Mouse (Mus musculus) forebrain, embryonic 14.5 days (tissue): ENCODE measurements around the gene Sult2a2. TPM values are rescaled to one million over a fixed set of nuclear protein-coding genes. Genes with fewer than 3 reads are reported as not detected.
"Not testable (repeated sequence)": the region's sequence is repeated elsewhere in the genome, so short reads cannot be mapped to it uniquely, and the experiment has no call there.

Experiments used
- ATAC-seq: fragments of 200-750 bp; cut with Nextera tagmentation; 2 replicates; pipeline ENCODE4 v1.8.0; 2017; ENCODE audit warnings: mild to moderate bottlenecking, moderate library complexity
- DNase-seq: peaks from one replicate; pipeline ENCODE4 v3.0.0-alpha.2; 2015; ENCODE audit warnings: low spot score
- H3K27ac ChIP-seq: fragments of 300-500 bp; sonication (generic); 2 replicates; pipeline ENCODE4 v1.5.1; 2014; ENCODE audit warnings: low read depth, mild to moderate bottlenecking, control low read depth, low read length, moderate library complexity
- H3K27me3 ChIP-seq: fragments of 300-500 bp; sonication (generic); replicated peaks from 2 replicates; pipeline ENCODE4 v1.6.1; 2014; ENCODE audit warnings: low read length, control low read depth, mixed read lengths; ENCODE audit not compliant: control insufficient read depth, insufficient read depth
- H3K36me3 ChIP-seq: fragments of 300-500 bp; sonication (generic); 2 replicates; pipeline ENCODE4 v1.6.1; 2014; ENCODE audit warnings: low read length, control low read depth; ENCODE audit not compliant: control insufficient read depth, insufficient read depth
- H3K4me1 ChIP-seq: fragments of 300-500 bp; sonication (generic); 2 replicates; pipeline ENCODE4 v1.6.1; 2014; ENCODE audit warnings: antibody characterized with exemption, low read length, control low read depth; ENCODE audit not compliant: control insufficient read depth, insufficient read depth
- H3K4me2 ChIP-seq: fragments of 300-500 bp; sonication (generic); 2 replicates; pipeline ENCODE4 v1.6.1; 2014; ENCODE audit warnings: mild to moderate bottlenecking, control low read depth, low read length
- H3K4me3 ChIP-seq: fragments of 300-500 bp; sonication (generic); 2 replicates; pipeline ENCODE4 v1.5.1; 2014; ENCODE audit warnings: low read depth, low read length, control low read depth
- H3K9ac ChIP-seq: fragments of 300-500 bp; sonication (generic); 2 replicates; pipeline ENCODE4 v1.6.1; 2014; ENCODE audit warnings: mild to moderate bottlenecking, low read length, control low read depth, moderate library complexity
- H3K9me3 ChIP-seq: fragments of 300-500 bp; sonication (generic); replicated peaks from 2 replicates; pipeline ENCODE4 v1.6.1; 2016; ENCODE audit warnings: low read length, control low read depth, mixed read lengths; ENCODE audit not compliant: control insufficient read depth
- WGBS: fragments of 180-500 bp; shearing (Covaris S2); extraction: QIAGEN DNeasy Blood & Tissue Kit; methylation state at CpG from one replicate; pipeline ENCODE4 v1.1.7; 2014; 5-methylcytosine and 5-hydroxymethylcytosine counted together
- polyA plus RNA-seq: library from polyadenylated mRNA; unstranded; fragments of >200 nt; fragmentation: Nextera tagmentation; extraction: Ambion mirVana; gene quantifications from 2 replicates; pipeline ENCODE4 v1.2.1, GENCODE M21; 2014

Gene Sult2a2
- not detected in 2 replicates for polyA plus RNA-seq

DNA sequence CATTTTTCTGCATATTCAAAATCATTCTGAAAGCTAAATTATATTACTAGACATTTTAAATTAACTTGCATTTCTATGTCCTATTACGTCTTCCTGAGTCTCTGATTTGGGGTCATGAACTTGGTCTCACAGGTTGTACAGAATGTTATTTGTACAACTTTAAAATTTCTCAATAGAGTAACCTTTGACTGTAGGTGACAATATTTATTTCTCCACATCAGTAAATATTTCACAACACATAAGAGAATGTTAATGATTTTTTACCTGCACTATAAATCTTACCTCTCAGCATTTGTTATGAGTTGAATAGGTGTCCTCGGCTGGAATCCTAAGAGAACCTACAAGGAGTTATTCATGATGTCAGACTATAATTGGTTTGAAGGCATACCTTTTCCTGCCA is at the start of gene Sult2a2:
Gene Sult2a2 (plus strand): TSS at position 301 of the 400 bp plus-strand sequence.
- H3K4me1 ChIP-seq, H3K4me2 ChIP-seq, H3K27ac ChIP-seq, H3K9me3 ChIP-seq, DNase-seq, ATAC-seq, H3K9ac ChIP-seq, H3K36me3 ChIP-seq, H3K4me3 ChIP-seq, H3K27me3 ChIP-seq: not testable (repeated sequence)
- WGBS, result 89% methylated on average over 1 of the region's 2 CpGs

DNA sequence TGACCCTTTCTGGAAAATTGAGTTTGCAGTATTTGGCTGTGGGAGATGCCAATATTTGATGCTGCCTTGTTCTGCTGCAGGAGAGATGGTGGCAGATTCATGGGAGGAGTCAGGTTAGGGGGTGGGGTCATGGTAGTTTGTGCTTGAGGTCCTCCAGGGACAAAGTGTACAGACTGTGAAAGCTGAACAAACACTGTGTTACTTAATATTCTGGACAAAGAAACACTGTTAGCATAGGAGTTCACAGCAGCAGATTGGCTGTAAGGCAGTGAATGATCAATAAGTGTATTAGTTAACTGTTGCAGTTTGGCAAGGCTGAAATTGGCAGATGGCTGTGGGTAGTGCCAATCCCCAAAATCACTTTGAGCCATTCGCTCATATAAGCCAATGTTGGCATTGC is 80.6 kb downstream of the Sult2a2 start:
- ATAC-seq, result no peak
- no peaks in the 10 kb centered on the region for H3K36me3 ChIP-seq
- H3K9me3 ChIP-seq, result 0 out of 2 replicates have a peak, but pooled peaks cover 4% of the 10 kb centered on the region
- no peak overlapping the region for H3K4me2 ChIP-seq
- WGBS, result 93% methylated on average over 1 of the region's 1 CpGs
- no peak overlapping the region for H3K27ac ChIP-seq
- no peaks in the 10 kb centered on the region for H3K4me1 ChIP-seq
- no peak overlapping the region for H3K9ac ChIP-seq
- no peak overlapping the region for H3K4me3 ChIP-seq
- DNase-seq, result no peak
- H3K27me3 ChIP-seq, result no peaks in the 10 kb centered on the region

Other genes starting within 250 kb of the Sult2a2 start
- not detected in 2 replicates for gene Bsph2, start 162.4 kb upstream of the Sult2a2 start, polyA plus RNA-seq
- gene Sult2a5, start 109.5 kb upstream of the Sult2a2 start, polyA plus RNA-seq, result not detected in 2 replicates
- not detected in 2 replicates for gene Sult2a1, start 103.9 kb downstream of the Sult2a2 start, polyA plus RNA-seq